Mouse (Mus musculus) lung, postnatal 36 days (tissue): Measurements from ENCODE around the gene Ddx58.

Experiments used
- DNase-seq: peaks from one replicate; pipeline ENCODE4 v3.0.0; 2022; ENCODE audit warnings: mixed read lengths

Gene Ddx58

GRCm38 (mm10) chr4:40233062-40233664, 6.5 kb downstream of the Ddx58 start:
- no peak for DNase-seq

- no peak for DNase-seq
Observed at GRCm38 (mm10) chr4:40229723-40230122, 9.9 kb downstream of the Ddx58 start.

GRCm38 (mm10) chr4:40227886-40228285, 11.7 kb downstream of the Ddx58 start:
- DNase-seq, result no peak

GRCm38 (mm10) chr4:40227131-40227530, 12.5 kb downstream of the Ddx58 start:
- no peak for DNase-seq

- DNase-seq, result no peak
Observed at GRCm38 (mm10) chr4:40226095-40226494, 13.5 kb downstream of the Ddx58 start.

GRCm38 (mm10) chr4:40221876-40222585, 17.6 kb downstream of the Ddx58 start:
- DNase-seq, result no peak

- DNase-seq, result no peak
Observed at GRCm38 (mm10) chr4:40221004-40221760, 18.4 kb downstream of the Ddx58 start.

- DNase-seq, result no peak
Observed at GRCm38 (mm10) chr4:40220437-40220836, 19.2 kb downstream of the Ddx58 start.

- peak; percentile 57 for DNase-seq
Observed at GRCm38 (mm10) chr4:40218382-40218781, 21.2 kb downstream of the Ddx58 start.

GRCm38 (mm10) chr4:40217910-40218309, 21.7 kb downstream of the Ddx58 start:
- no peak for DNase-seq

- no peak for DNase-seq
Observed at GRCm38 (mm10) chr4:40212177-40212576, 27.5 kb downstream of the Ddx58 start.

GRCm38 (mm10) chr4:40207701-40208100, 31.9 kb downstream of the Ddx58 start:
- DNase-seq, result no peak

- DNase-seq, result peak; percentile 68
Observed at GRCm38 (mm10) chr4:40205231-40205903, 34.3 kb downstream of the Ddx58 start.

GRCm38 (mm10) chr4:40204374-40204773, 35.3 kb downstream of the Ddx58 start:
- DNase-seq, result no peak

- no peak for DNase-seq
Observed at GRCm38 (mm10) chr4:40202205-40202604, 37.4 kb downstream of the Ddx58 start.

GRCm38 (mm10) chr4:40195336-40195735, 44.3 kb downstream of the Ddx58 start:
- DNase-seq, result no peak

GRCm38 (mm10) chr4:40193461-40193860, 46.2 kb downstream of the Ddx58 start:
- DNase-seq, result no peak

GRCm38 (mm10) chr4:40192246-40192645, 47.4 kb downstream of the Ddx58 start:
- no peak for DNase-seq

- DNase-seq, result no peak
Observed at GRCm38 (mm10) chr4:40187956-40188355, 51.7 kb downstream of the Ddx58 start.

GRCm38 (mm10) chr4:40184470-40184869, 55.2 kb downstream of the Ddx58 start:
- no peak for DNase-seq

GRCm38 (mm10) chr4:40183781-40184180, 55.8 kb downstream of the Ddx58 start:
- DNase-seq, result no peak

GRCm38 (mm10) chr4:40182651-40183320, 56.8 kb downstream of the Ddx58 start:
- peak; percentile 86 for DNase-seq

- DNase-seq, result peak; percentile 36
Observed at GRCm38 (mm10) chr4:40181681-40182080, 57.9 kb downstream of the Ddx58 start.
